Comparison of ENCODE assay signal across 7 mouse cellular contexts in the genomic region with DNA sequence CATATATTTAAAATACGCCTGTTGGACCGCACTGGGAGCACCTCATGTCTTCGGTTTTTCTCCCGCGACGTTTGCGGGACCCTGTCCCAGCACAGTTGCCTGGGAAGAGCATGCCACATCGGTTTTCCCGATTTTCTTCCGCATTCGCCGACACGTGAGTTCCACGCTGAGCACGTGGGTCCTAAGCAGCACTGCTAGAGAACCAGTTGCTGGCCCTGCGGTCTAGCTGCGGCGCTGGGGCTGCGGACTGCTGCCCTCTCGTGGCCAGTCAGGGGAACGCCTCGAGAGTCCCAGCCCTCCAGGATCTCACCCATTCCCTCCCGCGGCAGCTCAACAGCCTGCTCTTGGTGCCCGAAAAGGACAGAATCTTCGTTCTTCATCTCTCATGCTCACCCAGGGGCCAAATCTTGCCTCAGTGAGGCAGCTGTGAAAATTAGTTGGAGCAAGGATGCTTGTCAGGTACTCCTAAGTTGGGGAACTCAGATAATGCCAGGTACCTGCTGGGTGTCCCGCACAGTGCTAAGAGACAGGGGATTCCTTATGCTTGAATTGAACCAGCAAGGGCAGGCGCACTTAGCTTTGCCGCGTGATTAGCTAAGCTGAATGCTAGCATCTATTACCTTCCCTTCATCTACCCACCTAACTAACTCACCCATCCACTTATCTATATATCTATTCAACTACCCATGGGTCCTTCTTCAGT. TPM values are rescaled to one million over a fixed set of nuclear protein-coding genes. Genes with fewer than 3 reads are reported as not detected.
DNase-seq lines count a peak whose midpoint lies in the region; ATAC-seq lines count a peak whose summit lies in the region.

No protein-coding gene starts in this region.

- peak overlapping the region; percentile 49 for H3K4me2 ChIP-seq in intestine, embryonic 14.5 days (ENCODE audit: low read length)
- H3K4me2 ChIP-seq in midbrain, embryonic 11.5 days = peak overlapping the region; percentile 44

- H3K9ac ChIP-seq in intestine, embryonic 14.5 days (ENCODE audit: low read length) = no peak overlapping the region
- H3K9ac ChIP-seq in midbrain, embryonic 11.5 days (ENCODE audit: low read length) = no peak overlapping the region

- H3K36me3 ChIP-seq in intestine, embryonic 14.5 days (ENCODE audit: control insufficient read depth, insufficient read depth, low read length) = no peaks in the 10 kb centered on the region
- no peaks in the 10 kb centered on the region; the same call in 1 of the 2 replicates for H3K36me3 ChIP-seq in midbrain, embryonic 11.5 days (ENCODE audit: control insufficient read depth, insufficient read depth, low read length)

- 0 out of 2 replicates have a peak, but pooled peaks cover 6% of the 10 kb centered on the region for H3K4me1 ChIP-seq in intestine, embryonic 14.5 days (replicated peaks; ENCODE audit: control insufficient read depth, insufficient read depth, low read length)
- no peaks in the 10 kb centered on the region for H3K4me1 ChIP-seq in midbrain, embryonic 11.5 days (ENCODE audit: control insufficient read depth, insufficient read depth, low read length)

- WGBS in intestine, embryonic 14.5 days = 8% methylated on average over 30 of the region's 30 CpGs
- 10% methylated on average over 30 of the region's 30 CpGs for WGBS in midbrain, embryonic 11.5 days

- no peaks in the 10 kb centered on the region for H3K9me3 ChIP-seq in intestine, embryonic 14.5 days (ENCODE audit: control insufficient read depth, low read length)
- H3K9me3 ChIP-seq in midbrain, embryonic 11.5 days (ENCODE audit: control insufficient read depth, low read length) = no peaks in the 10 kb centered on the region

- intact Hi-C loops in gastrocnemius, postnatal 14 days (cut with DNase I; ENCODE audit: low total_unique reads) = loop anchor here (5.0 kb wide), 1 partner anchor 229 kb away; no protein-coding TSS in a partner anchor
- intact Hi-C loops in left cerebral cortex, postnatal 36 days (cut with DNase I) = loop anchor here (5.0 kb wide), 2 partner anchors 104 to 424 kb away; a partner anchor contains a TSS

- no peak overlapping the region for H3K27ac ChIP-seq in intestine, embryonic 14.5 days (ENCODE audit: low read depth)
- H3K27ac ChIP-seq in midbrain, embryonic 11.5 days (ENCODE audit: low read depth, low read length) = no peak overlapping the region

- ATAC-seq in intestine, embryonic 14.5 days (replicated peaks; ENCODE audit: low FRiP score, low TSS enrichment, low read depth) = peak; percentile 87
- peak; percentile 78 for ATAC-seq in midbrain, embryonic 11.5 days (ENCODE audit: low FRiP score)

- DNase-seq in adrenal gland, adult (ENCODE audit: inconsistent age in 2 of 2, low spot score in 1 of 2) = peak; percentile 89 to 95
- DNase-seq in embryo, embryonic 10 days (ENCODE audit: low spot score) = peak; percentile 91
- DNase-seq in gastrocnemius, postnatal 14 days = peak; percentile 87
- DNase-seq in intestine, embryonic 14.5 days (ENCODE audit: low spot score) = peak; percentile 91
- DNase-seq in left cerebral cortex, postnatal 36 days (ENCODE audit: low spot score in 2 of 2) = peak; percentile 85 to 86
- DNase-seq in midbrain, embryonic 11.5 days (ENCODE audit: low spot score, missing footprints) = peak; percentile 99
- DNase-seq in skeletal muscle tissue, adult 2 months (ENCODE audit: low read depth, low spot score) = peak; percentile 83

- no peaks in the 10 kb centered on the region for H3K27me3 ChIP-seq in intestine, embryonic 14.5 days (replicated peaks; ENCODE audit: control insufficient read depth, insufficient read depth, low read length)
- peaks cover 2% of the 10 kb centered on the region; the same call in 1 of the 2 replicates for H3K27me3 ChIP-seq in midbrain, embryonic 11.5 days (ENCODE audit: control insufficient read depth, insufficient read depth, low read length)

- peak overlapping the region; percentile 37 for H3K4me3 ChIP-seq in intestine, embryonic 14.5 days (ENCODE audit: low read depth, low read length)
- peak overlapping the region; percentile 23 for H3K4me3 ChIP-seq in midbrain, embryonic 11.5 days (ENCODE audit: low read depth, low read length)

RNA-seq across cellular contexts. Expression of a gene that starts 30.7 kb away (rescaled TPM):
- total RNA-seq in gastrocnemius, postnatal 14 days (2021) = 1 to 10 TPM in 1 of 2 experiments, under 1 TPM in 1; 1.00 to 1.0 TPM
- 5.2 and 8.1 TPM in 2 replicates for polyA plus RNA-seq in intestine, embryonic 14.5 days (2014; fragmentation: Nextera tagmentation; extraction: Ambion mirVana)
- 1 to 10 TPM; 1.9 to 4.2 TPM for total RNA-seq in left cerebral cortex, postnatal 36 days (2021)
- polyA plus RNA-seq in midbrain, embryonic 11.5 days (2014; fragmentation: Nextera tagmentation; extraction: Ambion mirVana) = 3.8 and 6.4 TPM in 2 replicates

RNA-seq across cellular contexts. Expression of a gene that starts 41.4 kb away (rescaled TPM):
- total RNA-seq in gastrocnemius, postnatal 14 days (2021) = not detected
- 0.11 TPM in 1 of 2 replicates, not detected in the other for polyA plus RNA-seq in intestine, embryonic 14.5 days (2014; fragmentation: Nextera tagmentation; extraction: Ambion mirVana)
- not detected for total RNA-seq in left cerebral cortex, postnatal 36 days (2021)
- polyA plus RNA-seq in midbrain, embryonic 11.5 days (2014; fragmentation: Nextera tagmentation; extraction: Ambion mirVana) = not detected in 2 replicates

RNA-seq across cellular contexts. Expression of a gene that starts 46.7 kb away (rescaled TPM):
- 1 to 10 TPM; 4.1 TPM for total RNA-seq in gastrocnemius, postnatal 14 days (2021)
- 6.0 and 6.4 TPM in 2 replicates for polyA plus RNA-seq in intestine, embryonic 14.5 days (2014; fragmentation: Nextera tagmentation; extraction: Ambion mirVana)
- total RNA-seq in left cerebral cortex, postnatal 36 days (2021) = 10 to 100 TPM; 28.9 to 30.8 TPM
- polyA plus RNA-seq in midbrain, embryonic 11.5 days (2014; fragmentation: Nextera tagmentation; extraction: Ambion mirVana) = 3.6 and 3.7 TPM in 2 replicates

RNA-seq across cellular contexts. Expression of a gene that starts 53.2 kb away (rescaled TPM):
- 100 to 1,000 TPM in 1 of 2 experiments, 10 to 100 TPM in 1; 87.0 to 102 TPM for total RNA-seq in gastrocnemius, postnatal 14 days (2021)
- 195 and 197 TPM in 2 replicates for polyA plus RNA-seq in intestine, embryonic 14.5 days (2014; fragmentation: Nextera tagmentation; extraction: Ambion mirVana)
- 100 to 1,000 TPM in 1 of 2 experiments, 10 to 100 TPM in 1; 99.1 to 111 TPM for total RNA-seq in left cerebral cortex, postnatal 36 days (2021)
- 146 and 157 TPM in 2 replicates for polyA plus RNA-seq in midbrain, embryonic 11.5 days (2014; fragmentation: Nextera tagmentation; extraction: Ambion mirVana)

RNA-seq across cellular contexts. Expression of a gene that starts 54.9 kb away (rescaled TPM):
- total RNA-seq in gastrocnemius, postnatal 14 days (2021) = 1 to 10 TPM; 5.8 to 6.1 TPM
- 2.2 and 2.4 TPM in 2 replicates for polyA plus RNA-seq in intestine, embryonic 14.5 days (2014; fragmentation: Nextera tagmentation; extraction: Ambion mirVana)
- 100 to 1,000 TPM; 419 to 475 TPM for total RNA-seq in left cerebral cortex, postnatal 36 days (2021)
- polyA plus RNA-seq in midbrain, embryonic 11.5 days (2014; fragmentation: Nextera tagmentation; extraction: Ambion mirVana) = 1.8 and 2.3 TPM in 2 replicates

Comparison
In these comparisons a context has a peak if more than half of its experiments do, and no peak if none do; other contexts are left out.
1. RNA of a gene that starts 46.7 kb away (total RNA-seq): 28.9 to 30.8 TPM in left cerebral cortex, postnatal 36 days; 4.1 TPM in gastrocnemius, postnatal 14 days; every median in the first group is over 4 times any median in the second.
2. Peak in every context shown above with its lines, with median percentiles within 50 percentile points of each other: DNase-seq.